Mouse (Mus musculus): Measurements from ENCODE around the gene Ndc80. TPM values are rescaled to one million over a fixed set of nuclear protein-coding genes. Genes with fewer than 3 reads are reported as not detected.
"Not testable (repeated sequence)": the region's sequence is repeated elsewhere in the genome, so short reads cannot be mapped to it uniquely, and the experiment has no call there.

Gene Ndc80
- total RNA-seq, 2 experiments from 2014 or later: 0.45 to 0.75 TPM

DNA sequence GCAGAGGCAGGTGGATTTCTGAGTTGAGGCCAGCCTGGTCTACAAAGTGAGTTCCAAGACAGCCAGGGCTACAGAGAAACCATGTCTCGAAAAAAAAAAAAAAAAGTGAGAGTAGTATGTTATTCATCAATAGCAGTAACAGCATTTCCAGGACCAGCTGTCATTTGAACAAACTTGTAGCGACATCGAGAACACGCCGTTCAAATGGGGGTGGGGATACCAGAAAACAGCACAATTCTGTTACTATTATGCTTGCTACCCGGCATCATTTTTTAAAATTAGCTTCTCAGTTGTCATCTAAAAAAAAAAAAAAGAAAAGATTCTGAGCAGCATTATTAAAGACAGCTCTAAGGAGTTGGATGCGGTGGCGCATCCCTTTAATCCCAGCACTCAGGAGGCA is 49.2 kb downstream of the Ndc80 start:
- DNase-seq: no peak

DNA sequence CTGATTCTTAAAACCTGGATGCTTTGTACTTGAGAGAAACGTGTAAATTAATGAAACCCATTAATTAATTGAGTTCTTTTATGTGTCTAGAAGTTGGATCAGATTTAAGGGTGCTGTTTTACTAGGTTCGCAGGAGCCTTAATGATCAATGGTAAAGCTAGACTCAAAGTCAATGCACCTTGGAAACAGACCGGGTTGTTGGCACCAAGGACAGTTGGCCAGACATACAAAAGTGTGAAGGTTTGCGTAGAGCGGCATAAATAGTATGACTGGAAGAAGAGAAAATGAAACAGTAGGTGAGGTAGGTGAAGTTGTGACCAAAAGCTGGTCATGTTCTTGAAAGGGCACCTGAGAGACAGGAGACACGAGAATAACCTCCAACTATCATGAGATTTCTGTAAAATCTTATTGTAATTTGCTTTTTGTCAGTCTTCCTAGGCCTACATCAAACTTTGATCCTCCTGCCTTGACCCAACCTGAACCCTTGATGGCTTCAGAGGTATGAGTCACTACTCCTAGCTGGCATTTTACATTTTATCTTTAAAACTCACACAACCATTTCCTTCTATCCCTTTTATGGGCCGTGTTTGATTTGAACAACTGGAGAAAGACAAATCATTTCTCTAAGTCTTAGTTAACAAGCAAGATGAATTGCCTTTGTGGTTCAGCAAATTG is 50.2 kb downstream of the Ndc80 start:
- no peak for DNase-seq

DNA sequence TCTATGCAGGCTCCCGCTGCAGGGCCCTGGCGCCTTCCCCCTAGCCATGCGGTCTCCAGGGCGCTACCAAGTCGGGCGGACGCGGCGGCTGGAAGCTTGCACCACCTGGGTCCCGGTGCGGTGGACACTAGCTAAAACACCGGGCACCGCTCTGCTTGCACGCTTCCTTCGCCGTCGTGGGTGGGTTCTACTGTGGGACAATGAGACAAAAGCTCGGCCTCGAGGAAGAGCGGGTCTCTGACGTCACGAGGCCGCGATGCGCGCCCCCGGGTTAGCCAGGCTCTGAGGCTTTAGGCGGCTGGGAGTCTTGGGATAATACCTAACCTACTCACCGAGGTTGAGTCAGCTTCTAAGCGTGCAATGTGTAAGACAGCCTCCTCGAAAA is 51.0 kb downstream of the Ndc80 start:
- peak; percentile 66 to 77 for DNase-seq

DNA sequence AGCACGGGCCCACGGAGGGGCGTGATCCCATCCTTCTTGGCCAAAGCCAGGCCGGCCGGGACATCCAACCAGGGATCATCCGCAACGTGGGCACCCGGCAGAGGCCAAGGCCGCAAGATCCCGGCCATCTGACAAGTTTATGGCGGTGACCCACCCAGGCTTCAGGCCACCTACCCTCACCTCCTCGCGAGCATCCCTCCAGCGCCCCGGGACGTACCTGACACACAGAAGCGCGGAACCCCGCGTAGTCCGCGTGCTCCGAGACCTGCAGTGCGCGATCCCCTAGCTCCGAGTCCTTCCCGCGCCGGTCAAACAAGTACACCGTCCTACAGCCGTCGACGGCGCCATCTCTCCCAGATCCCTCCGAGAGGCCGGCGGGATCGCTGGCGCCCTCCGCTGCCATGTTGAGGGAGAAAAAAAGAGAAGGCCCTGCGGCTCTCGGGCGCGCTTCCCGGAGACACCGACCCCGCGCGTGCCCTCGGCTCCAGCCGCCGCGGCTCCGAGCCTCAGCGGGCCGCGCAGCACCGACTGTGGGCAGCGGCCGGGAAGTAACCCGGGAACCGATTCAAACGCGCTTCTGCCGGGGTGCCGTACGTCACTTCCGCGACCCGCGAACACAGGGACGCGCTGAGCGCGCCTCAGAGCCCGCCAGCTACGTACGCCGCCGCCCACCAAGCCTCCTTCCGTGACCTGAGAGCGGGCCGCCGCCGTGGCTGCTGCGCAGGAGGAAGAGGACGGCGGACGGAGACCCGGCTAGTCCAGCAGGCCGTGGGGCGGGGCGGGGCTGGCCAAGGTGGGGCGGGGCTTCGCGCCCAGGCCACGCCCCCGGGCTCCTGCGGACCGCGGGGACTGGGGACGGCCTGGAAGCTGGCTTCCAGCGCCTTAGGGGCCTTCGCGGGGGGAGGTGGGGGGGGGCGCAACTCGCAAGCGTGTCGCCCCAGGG is 51.6 kb downstream of the Ndc80 start, which contains the start of gene Smchd1:
Smchd1 (minus strand) TSS at position 582 of the 943 bp plus-strand sequence.
- peak; percentile 91 to 98 for DNase-seq

DNA sequence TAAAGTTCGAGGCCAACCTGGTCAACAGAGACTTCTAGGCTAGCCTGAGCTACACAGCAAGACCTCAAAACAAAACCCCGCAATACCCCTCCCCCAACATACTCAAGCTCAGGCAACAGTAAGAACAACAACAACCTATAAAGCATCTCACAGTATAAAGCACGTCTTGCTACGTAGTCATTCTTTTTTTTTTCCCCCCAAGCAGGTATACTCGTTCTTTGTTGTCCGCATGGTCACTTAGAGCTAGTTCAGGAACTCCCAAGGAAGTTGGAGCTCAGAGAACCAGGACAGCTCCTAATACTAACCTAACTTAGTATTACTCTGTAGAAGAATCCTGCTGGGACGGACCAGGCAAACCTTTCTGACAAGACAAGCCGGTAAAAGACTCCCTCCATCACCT is 52.5 kb downstream of the Ndc80 start:
- no peak for DNase-seq

DNA sequence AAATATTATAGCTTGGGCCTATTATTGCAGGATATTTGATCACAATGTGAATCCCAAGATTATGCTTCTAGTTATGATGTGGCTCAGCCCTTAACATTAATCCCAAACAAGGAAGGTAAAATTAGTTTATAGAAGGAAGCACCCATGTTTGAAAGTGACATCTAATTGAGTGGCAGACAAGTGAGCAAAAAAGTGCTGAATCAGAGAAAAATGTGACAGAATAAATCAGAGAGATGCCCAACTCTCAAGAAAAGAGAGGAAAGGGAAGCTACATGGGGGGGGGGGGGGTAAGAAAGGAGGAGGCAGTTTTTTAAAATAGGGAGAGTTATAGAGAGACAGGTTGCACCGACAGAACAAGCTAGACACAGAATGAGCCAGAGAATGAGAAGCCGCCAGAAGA is 55.4 kb downstream of the Ndc80 start:
- DNase-seq: no peak

DNA sequence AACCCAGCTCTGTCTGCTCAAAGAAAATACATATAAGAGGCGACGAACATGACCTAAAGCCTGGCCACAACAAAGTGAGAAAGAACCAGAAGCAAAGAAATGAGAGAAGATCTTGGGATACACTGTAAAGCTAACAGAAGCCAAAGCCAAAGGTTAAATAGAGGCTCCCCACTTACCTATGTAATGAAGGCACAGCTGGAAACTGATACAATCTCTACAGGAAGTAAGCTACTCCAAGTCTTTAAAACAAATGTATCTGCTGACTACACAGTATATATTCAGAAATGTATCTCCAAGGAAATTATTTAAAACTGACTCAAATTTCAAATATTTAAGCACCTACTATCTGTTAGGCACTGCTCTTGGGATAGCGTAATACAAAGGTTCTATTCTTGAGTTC is 66.3 kb downstream of the Ndc80 start:
- no peak for DNase-seq

DNA sequence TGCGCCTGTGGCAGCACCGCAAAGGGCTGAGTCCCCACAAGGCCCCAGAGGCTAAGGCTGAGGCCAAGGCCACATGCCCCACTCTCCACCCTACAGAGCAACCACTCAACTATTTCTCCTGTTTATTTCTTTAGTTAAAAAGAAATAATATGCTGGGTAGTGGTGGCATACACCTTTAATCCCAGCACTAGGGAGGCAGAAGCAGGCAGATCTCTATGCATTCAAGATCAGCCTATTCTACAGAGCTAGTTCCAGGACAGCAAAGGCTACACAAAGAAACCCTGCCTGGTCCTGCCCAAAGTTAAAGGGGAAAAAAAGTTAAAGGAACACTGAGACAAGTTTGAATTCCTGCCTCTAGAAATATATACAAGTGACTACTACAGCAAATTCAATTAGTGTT is 66.8 kb downstream of the Ndc80 start, which contains the start of gene Gm4707:
Gm4707 (minus strand) TSS at position 101 of the 400 bp plus-strand sequence.
- no peak for DNase-seq

DNA sequence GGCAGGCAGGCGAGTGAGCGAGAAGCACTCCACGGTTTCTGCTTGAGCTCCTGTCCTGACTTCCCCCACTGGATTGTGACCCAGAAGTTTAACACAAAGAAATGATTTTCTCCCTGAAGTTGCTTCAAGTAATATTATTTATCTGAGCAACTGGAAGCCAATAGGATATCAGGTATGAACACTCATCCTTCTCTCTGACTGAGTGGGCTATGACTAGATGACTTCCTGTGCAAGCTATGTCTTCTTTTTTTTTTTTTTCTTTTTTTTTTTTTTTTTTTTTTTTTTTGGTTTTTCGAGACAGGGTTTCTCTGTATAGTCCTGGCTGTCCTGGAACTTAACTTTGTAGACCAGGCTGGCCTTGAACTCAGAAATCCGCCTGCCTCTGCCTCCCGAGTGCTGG is 69.3 kb downstream of the Ndc80 start:
- not testable (repeated sequence) for DNase-seq

Other genes with a start within 250 kb of the Ndc80 start
- gene Emilin2, start 214.9 kb downstream of the Ndc80 start, total RNA-seq (2021): 10 to 100 TPM; 37.9 to 40.1 TPM
- gene Gm4707, start 66.9 kb downstream of the Ndc80 start, total RNA-seq (2021): under 1 TPM; 0.77 to 0.99 TPM
- 10 to 100 TPM; 16.7 to 18.0 TPM for gene Smchd1, start 51.5 kb downstream of the Ndc80 start, total RNA-seq (2021)
- under 1 TPM in 1 of 2 experiments, not detected in 1; 0.18 TPM for gene Spdya, start 25.2 kb upstream of the Ndc80 start, total RNA-seq (2021)
- gene Wdr43, start 89.0 kb upstream of the Ndc80 start, total RNA-seq (2021): 10 to 100 TPM; 19.4 to 20.6 TPM
- gene Togaram2, start 146.4 kb upstream of the Ndc80 start, total RNA-seq (2021): 1 to 10 TPM; 4.7 to 5.4 TPM
- under 1 TPM; 0.41 to 0.74 TPM for gene Pcare, start 226.0 kb upstream of the Ndc80 start, total RNA-seq (2021)
- 100 to 1,000 TPM; 256 to 257 TPM for gene Clip4, start 241.6 kb upstream of the Ndc80 start, total RNA-seq (2021)

Measured in heart, adult 18-20 months (tissue).